Mouse (Mus musculus) Patski (cell line): Measurements from ENCODE around the gene Dapk1. TPM values are rescaled to one million over a fixed set of nuclear protein-coding genes. Genes with fewer than 3 reads are reported as not detected.

ENCODE experiments used
- ATAC-seq: fragments of 100-300 bp; one replicate; pipeline ENCODE4 v1.8.0; 2021
- CTCF ChIA-PET: fragments of 350-600 bp; sonication (Branson Sonifier 250); formaldehyde crosslinking; loops from one replicate; lab custom pipeline; 2022; ENCODE audit warnings: inconsistent platforms; lab: Charles Lee
- POLR2A ChIA-PET: fragments of 350-600 bp; sonication (Branson Sonifier 250); formaldehyde crosslinking; loops from one replicate; lab custom pipeline; 2022; ENCODE audit warnings: antibody characterized with exemption, inconsistent platforms; lab: Charles Lee
- DNase-seq: peaks from one replicate; pipeline ENCODE4 v3.0.0-alpha.2; 2011; ENCODE audit warnings: low read depth, low spot score
- H3K27me3 ChIP-seq: fragments of 371-371 bp; one replicate; pipeline ENCODE4 v1.5.1; 2021
- CTCF ChIP-seq: fragments of 100-300 bp; IDR thresholded peaks from one replicate; pipeline ENCODE4 v1.5.1; 2021
- in situ Hi-C: fragments of 300-500 bp; cut with MboI; formaldehyde crosslinking; loops from 3 replicates; pipeline ENCODE4 v1.11.1; 2018; ENCODE audit warnings: low pct_unique_long_range_greater_than_20kb, mixed read lengths
- polyA plus RNA-seq: library from polyadenylated mRNA; unstranded; gene quantifications from one replicate; pipeline ENCODE4 v1.2.3, GENCODE M21; 2021

Dapk1 gene
- polyA plus RNA-seq, result 38.8 TPM

DNA sequence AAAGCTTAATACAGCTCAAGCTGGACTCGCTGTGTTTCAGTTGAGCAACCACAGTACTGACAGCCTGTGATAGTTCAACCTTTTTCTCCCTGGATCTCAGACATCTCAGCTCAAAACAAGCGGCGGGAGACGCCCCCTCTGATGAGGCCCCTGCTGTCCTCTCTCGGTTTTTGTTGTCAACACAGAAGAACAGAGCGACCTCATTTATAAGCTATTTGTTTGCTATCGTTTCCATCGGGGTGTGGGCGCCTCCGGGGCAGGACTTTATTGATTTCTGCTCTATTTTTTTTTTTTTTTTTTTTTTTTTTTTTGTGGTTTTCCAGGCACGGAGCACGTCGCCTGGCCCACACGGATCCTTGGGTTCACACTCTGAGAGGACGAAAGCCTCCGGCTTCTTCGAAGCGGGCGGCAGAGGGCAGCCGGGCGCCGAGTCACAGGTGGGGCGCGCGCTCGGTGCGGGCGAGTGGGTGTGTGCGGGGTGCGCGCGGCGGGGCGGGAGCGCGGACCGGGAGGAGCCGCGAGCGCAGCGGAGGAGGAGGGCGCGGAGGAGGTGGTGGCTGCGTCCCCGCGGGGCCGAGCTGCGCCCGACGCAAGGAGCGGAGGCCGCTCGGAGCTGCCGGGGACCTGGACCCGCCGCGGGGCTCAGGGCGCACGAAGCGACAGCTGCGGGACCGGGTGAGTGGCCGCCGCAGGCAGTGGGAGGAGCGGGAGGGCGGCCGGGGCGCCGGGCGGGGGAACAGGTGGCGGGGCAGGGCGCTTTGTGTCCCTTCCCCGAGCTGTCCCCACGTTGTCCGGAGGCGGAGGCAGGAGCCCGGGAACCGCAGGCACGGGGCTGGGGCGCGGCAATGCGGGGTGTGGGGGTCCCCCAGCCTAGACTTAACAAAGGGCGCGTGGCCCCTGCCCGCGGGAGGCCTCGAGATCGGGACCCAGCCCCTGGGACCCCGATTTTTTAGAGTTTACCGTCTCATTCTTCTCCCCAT is at the start of gene Dapk1:
Dapk1 (plus strand) TSS at position 512 of the 980 bp plus-strand sequence.
- POLR2A ChIA-PET, result interaction anchor here (0.7 to 1.5 kb wide), 6 partner anchors 9 to 582 kb away, joined by 3 to 10 read pairs (median 5); no protein-coding TSS in a partner anchor

DNA sequence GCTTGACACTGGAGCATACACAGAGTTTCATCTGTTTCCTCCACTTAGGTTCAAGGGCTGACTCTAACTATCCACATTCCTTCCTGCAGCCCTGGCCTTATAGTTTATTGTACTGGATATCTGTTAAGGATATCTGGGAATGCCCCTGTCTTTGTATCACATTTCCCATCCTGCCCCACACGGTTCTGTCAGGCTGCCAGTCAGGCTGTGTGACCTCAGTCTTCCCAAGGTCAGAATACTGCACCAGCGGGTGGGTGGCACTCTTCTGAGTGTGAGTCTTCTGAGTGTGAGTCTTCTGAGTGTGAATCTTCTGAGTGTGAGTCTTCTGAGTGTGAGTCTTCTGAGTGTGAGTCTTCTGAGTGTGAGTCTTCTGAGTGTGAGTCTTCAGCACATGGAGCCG is 48.4 kb upstream of the Dapk1 start:
- CTCF ChIA-PET, result interaction anchor here (1.4 to 2.7 kb wide), 2 partner anchors 8 to 10 kb away, joined by 4 to 7 read pairs; no protein-coding TSS in a partner anchor
- TF ChIP-seq CTCF, result no peak
- H3K27me3 ChIP-seq, result no peaks in the 10 kb centered on the region
- in situ Hi-C loops, result no loop called here
- POLR2A ChIA-PET, result no interaction called here
- ATAC-seq, result no peak
- no peak for DNase-seq

More for the DNA sequence above, at the start of gene Dapk1:
- no peak for DNase-seq
- ATAC-seq, result peak; percentile 87
- peak; percentile 97 for TF ChIP-seq CTCF
- in situ Hi-C loops, result loop anchor here (5.0 kb wide), 2 partner anchors 119 to 136 kb away; no protein-coding TSS in a partner anchor
- no peaks in the 10 kb centered on the region for H3K27me3 ChIP-seq
- CTCF ChIA-PET, result interaction anchor here (0.7 to 7.2 kb wide), 13 partner anchors 15 to 146 kb away, joined by 3 to 55 read pairs (median 4); no protein-coding TSS in a partner anchor

DNA sequence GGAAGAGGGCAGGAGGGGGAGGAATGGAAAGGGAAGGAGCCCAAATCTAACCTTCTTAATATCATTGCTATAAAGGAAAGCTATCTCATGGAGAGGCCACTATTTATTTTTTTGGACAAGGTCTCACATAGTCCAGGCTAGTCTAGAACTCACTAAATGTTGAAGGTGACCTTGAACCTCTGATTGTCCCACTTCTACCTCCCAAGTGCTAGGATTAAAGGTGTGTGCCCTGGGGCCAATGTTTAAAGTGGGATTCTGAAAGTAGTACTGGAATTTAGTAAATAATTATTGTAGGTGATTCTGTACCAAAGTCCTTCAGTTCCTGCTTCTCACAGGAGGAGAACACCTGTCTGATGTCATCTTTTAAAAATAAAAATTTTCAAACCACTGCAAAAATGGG is 45.3 kb upstream of the Dapk1 start:
- no peaks in the 10 kb centered on the region for H3K27me3 ChIP-seq
- in situ Hi-C loops, result no loop called here
- no peak for TF ChIP-seq CTCF
- POLR2A ChIA-PET, result no interaction called here
- ATAC-seq, result no peak
- CTCF ChIA-PET, result interaction anchor here (1.7 to 1.8 kb wide), 4 partner anchors 12 to 183 kb away, joined by 4 to 8 read pairs (median 4); no protein-coding TSS in a partner anchor
- DNase-seq, result no peak

DNA sequence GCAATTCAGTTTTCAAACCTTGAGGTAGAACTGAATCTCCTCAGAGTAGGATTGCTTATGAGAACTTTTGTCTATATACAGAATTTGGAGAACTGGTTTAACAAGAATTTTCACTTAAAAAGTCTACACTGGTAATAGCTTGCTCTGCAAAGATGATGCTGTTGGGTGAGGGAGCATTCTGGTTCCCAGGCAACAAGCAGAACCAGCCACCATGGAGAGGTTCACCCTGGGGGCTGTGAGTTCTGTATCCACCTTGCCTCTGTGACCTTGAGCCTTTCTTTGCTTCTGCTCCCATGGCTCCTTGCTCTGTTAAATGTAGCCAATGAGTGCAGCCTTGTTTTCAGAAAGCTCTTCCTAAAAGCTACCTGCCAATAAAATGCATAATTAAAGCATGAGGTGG is 44.8 kb upstream of the Dapk1 start:
- ATAC-seq, result no peak
- in situ Hi-C loops, result no loop called here
- ChIA-PET POLR2A (no interaction called here), CTCF (interaction anchor here (1.7 to 1.8 kb wide), 4 partner anchors 12 to 182 kb away, joined by 4 to 8 read pairs (median 4); no protein-coding TSS in a partner anchor)
- DNase-seq, result no peak
- TF ChIP-seq CTCF, result no peak
- H3K27me3 ChIP-seq, result no peaks in the 10 kb centered on the region

DNA sequence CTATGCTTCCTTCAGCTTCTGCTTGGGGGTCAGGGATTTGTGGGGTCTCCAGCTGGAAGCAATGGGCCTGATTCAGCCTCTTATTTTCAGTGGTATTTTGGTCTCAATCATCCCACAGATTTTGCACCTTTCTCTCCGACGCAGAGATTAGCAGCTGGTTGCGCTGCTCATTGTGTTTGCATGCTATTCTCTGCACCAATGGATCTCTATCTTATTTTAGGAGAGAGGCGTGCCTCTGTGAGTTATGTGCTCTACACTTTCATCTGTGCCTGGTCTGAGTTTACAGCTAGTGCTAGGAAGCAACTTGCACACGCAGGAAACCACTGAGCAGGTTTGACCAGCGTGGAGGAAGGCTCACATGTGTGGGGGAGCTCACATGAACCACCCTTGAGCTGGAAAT is 37.4 kb upstream of the Dapk1 start:
- in situ Hi-C loops, result no loop called here
- ATAC-seq (no peak), DNase-seq (no peak)
- H3K27me3 ChIP-seq, result no peaks in the 10 kb centered on the region
- ChIA-PET POLR2A (no interaction called here), CTCF (interaction anchor here (0.7 to 2.4 kb wide), 2 partner anchors 10 to 15 kb away, joined by 3 to 7 read pairs; no protein-coding TSS in a partner anchor)
- no peak for TF ChIP-seq CTCF

DNA sequence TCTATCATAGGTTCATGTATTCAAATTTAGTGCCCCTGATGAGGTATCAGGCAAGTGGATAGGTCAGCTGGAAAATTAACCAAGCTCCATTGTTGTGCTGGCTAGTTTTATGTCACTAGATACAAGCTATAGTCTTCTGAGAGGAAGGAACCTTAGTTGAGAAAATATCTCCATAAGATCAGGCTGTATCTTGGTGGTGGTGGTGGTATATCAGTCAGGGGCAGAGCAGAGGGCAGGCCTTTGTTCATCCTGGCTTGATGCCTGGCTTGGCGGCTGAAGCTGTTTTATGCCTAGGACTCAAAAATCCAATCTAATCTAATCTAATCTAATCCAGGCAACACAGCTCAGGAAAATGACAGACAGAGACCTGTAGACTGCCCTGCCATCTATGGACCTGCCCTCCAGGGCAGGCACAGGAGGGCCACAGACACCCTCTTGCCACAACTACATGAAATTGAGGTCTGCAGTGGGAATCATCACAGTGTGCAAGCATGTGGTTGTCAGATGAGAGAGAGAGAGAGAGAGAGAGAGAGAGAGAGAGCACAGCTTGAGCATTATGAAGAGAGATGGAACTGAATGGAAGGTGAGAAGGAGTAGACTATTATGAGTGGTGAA is 32.7 kb upstream of the Dapk1 start:
- ChIA-PET POLR2A (no interaction called here), CTCF (interaction anchor here (0.8 kb wide), 1 partner anchor 177 kb away, joined by 3 read pairs; no protein-coding TSS in a partner anchor)
- in situ Hi-C loops, result no loop called here
- no peak for TF ChIP-seq CTCF
- ATAC-seq (no peak), DNase-seq (no peak)
- no peaks in the 10 kb centered on the region for H3K27me3 ChIP-seq

DNA sequence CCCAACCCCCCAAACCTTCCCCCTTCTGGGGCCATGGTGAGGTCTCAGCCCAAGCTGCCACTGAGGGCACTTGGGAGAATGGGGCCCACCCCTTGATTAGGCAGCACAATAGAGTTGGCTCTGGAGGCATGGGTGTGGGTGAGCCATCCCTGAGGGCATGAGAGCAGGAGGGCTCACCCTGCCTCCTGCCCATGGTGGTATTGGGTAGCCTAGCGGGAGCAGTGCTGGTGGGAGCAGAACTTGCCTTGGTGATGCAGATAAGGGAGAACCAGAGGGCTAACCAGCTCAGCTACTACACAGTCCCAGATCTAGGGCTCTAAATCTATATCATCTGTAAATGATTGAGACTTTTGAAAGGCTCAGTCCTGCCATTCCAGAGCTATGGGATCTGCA is 32.2 kb upstream of the Dapk1 start:
- TF ChIP-seq CTCF, result no peak
- no peak for DNase-seq
- CTCF ChIA-PET, result no interaction called here
- in situ Hi-C loops, result no loop called here
- ATAC-seq, result no peak
- H3K27me3 ChIP-seq, result no peaks in the 10 kb centered on the region
- POLR2A ChIA-PET, result no interaction called here

DNA sequence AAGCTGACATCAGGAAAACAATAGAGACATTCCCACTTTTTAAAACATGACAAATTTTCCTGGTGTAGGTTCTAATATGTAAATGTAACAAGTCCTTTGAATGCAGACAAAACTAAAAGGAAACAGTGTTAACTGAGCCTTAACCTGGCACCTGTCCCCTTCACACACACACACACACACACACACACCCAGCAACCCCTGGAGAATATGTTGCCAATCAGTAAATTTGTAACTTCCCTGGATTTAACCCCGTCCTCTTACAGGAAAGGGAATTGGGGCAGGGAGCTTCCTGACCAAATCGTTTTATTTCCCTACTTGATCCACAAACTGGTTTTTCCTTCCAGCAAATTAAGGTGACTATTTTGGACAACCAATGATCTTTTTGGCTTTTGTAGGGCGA is 28.2 kb upstream of the Dapk1 start:
- no peaks in the 10 kb centered on the region for H3K27me3 ChIP-seq
- no peak for DNase-seq
- CTCF ChIA-PET, result interaction anchor here (1.6 kb wide), 1 partner anchor 16 kb away, joined by 4 read pairs; no protein-coding TSS in a partner anchor
- ATAC-seq, result no peak
- no peak for TF ChIP-seq CTCF
- in situ Hi-C loops, result no loop called here
- POLR2A ChIA-PET, result no interaction called here

DNA sequence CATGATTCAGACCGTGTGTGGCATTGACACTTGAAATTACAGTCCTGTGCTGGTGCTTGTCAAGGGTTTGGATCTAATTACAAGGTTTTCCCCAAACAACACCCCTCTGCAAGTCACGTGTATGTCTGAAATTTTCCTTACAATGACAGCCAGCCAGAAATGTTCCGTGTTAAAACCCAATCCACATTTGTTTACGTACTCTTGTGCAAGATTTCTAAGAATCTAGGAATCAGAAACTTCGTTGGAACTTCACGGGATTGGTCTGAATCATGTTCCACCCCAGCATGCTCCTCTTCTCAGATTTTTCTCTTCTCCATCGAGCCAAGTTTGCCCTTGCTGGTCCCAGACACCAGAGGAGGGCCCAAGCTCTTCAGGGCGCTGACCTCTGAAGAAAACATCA is 27.8 kb upstream of the Dapk1 start:
- no peak for DNase-seq
- no peak for ATAC-seq
- CTCF ChIA-PET, result interaction anchor here (1.6 kb wide), 1 partner anchor 15 kb away, joined by 4 read pairs; no protein-coding TSS in a partner anchor
- in situ Hi-C loops, result no loop called here
- TF ChIP-seq CTCF, result no peak
- POLR2A ChIA-PET, result no interaction called here
- H3K27me3 ChIP-seq, result no peaks in the 10 kb centered on the region

DNA sequence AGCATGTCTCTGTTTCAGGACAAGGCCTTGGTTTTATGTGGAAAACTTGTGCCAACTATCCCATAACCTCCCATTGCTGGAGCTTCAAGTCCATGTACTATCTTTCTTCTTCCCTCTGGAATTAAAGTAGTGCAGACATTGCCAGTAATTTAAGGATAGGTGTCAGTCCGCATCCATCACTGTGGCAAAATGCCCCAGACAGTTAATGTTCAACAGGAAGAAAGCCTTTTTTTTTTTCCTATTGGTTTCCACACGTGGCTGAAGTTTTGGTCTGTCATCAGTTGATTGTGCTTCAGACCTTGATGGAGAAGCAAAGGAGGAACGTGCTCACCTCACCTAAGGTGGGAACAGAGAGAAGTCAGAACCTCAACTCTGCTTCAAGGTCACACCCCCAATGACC is 23.2 kb upstream of the Dapk1 start:
- in situ Hi-C loops, result loop anchor here (25.0 kb wide), 1 partner anchor 659 kb away; no protein-coding TSS in a partner anchor
- ATAC-seq, result no peak
- ChIA-PET POLR2A (no interaction called here), CTCF (no interaction called here)
- no peak for TF ChIP-seq CTCF
- H3K27me3 ChIP-seq, result no peaks in the 10 kb centered on the region
- no peak for DNase-seq
